Mouse (Mus musculus): Measurements from ENCODE around the gene Mroh2a. TPM values are rescaled to one million over a fixed set of nuclear protein-coding genes. Genes with fewer than 3 reads are reported as not detected.

The Mroh2a gene
- polyA plus RNA-seq, 1 experiment = 3.9 TPM

GRCm38 (mm10) chr1:88254793-88255465, 28.1 kb downstream of the Mroh2a start:
- H3K4me3 ChIP-seq (replicated peaks; ENCODE audit: control insufficient read depth, low read depth, low read length) = no peak overlapping the region
- H3K27ac ChIP-seq (ENCODE audit: control insufficient read depth, insufficient read depth, low read depth, low read length, poor library complexity) = no peak overlapping the region
- TF ChIP-seq CTCF (IDR thresholded peaks at IDR 0.05; ENCODE audit: control insufficient read depth, insufficient read depth, low read length) (no peak), POLR2A (IDR thresholded peaks at IDR 0.05; ENCODE audit: borderline replicate concordance, control insufficient read depth, low read depth, low read length) (no peak)
- peaks cover 9% of the 10 kb centered on the region for H3K4me1 ChIP-seq (ENCODE audit: control insufficient read depth, insufficient read depth, low read length)
- 77% methylated on average over 12 of the region's 12 CpGs for WGBS

- Histone ChIP-seq H3K4me1 (ENCODE audit: control insufficient read depth, insufficient read depth, low read length) (peaks cover 12% of the 10 kb centered on the region), H3K27ac (ENCODE audit: control insufficient read depth, insufficient read depth, low read depth, low read length, poor library complexity) (no peak overlapping the region), H3K4me3 (replicated peaks; ENCODE audit: control insufficient read depth, low read depth, low read length) (no peak overlapping the region)
- 55% methylated on average over 2 of the region's 2 CpGs for WGBS
- TF ChIP-seq CTCF (IDR thresholded peaks at IDR 0.05; ENCODE audit: control insufficient read depth, insufficient read depth, low read length) (no peak), POLR2A (IDR thresholded peaks at IDR 0.05; ENCODE audit: borderline replicate concordance, control insufficient read depth, low read depth, low read length) (no peak)
Observed at GRCm38 (mm10) chr1:88255466-88255857, 28.7 kb downstream of the Mroh2a start.

DNA sequence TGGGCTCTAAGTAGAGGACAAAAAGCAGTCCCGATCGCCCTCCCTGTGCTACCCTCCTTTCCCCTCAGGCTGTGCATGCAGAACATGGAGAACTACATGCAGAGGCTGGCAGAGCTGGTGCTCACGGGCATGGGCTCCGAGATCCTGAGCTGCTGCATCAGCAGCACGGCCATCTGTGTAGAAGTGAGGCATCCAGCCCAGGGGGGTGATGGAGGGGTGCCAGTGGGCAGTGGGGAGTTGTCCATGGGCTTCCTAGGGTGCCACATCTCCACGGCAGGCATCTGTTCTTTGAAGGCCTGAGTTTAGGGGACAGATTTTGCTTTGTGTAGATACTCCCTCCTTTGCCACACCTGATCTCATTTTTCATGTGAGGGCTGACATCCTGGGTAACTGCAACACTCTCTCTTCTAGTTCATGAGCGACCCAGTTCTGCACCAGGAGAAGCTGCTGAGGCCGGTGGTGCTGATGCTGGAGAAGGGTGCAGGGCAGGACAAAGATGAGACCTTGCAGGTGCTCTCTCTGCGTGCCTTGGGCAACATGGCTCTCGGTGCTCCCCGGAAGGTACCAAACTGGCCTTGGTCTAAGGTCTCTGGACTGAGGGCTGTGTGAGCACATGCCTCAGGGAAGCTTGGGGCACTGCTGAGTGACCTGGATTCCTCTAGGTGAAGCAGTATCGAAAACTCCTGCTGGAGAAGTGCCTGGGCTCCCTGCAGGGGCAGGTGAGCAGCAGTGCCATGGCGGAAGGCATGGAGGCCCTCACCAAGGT, 29.4 kb downstream of the Mroh2a start:
- Histone ChIP-seq H3K4me3 (replicated peaks; ENCODE audit: control insufficient read depth, low read depth, low read length) (no peak overlapping the region), H3K4me1 (ENCODE audit: control insufficient read depth, insufficient read depth, low read length) (peaks cover 16% of the 10 kb centered on the region), H3K27ac (ENCODE audit: control insufficient read depth, insufficient read depth, low read depth, low read length, poor library complexity) (no peak overlapping the region)
- no peak for TF ChIP-seq CTCF (IDR thresholded peaks at IDR 0.05; ENCODE audit: control insufficient read depth, insufficient read depth, low read length)
- no peak for TF ChIP-seq POLR2A (IDR thresholded peaks at IDR 0.05; ENCODE audit: borderline replicate concordance, control insufficient read depth, low read depth, low read length)
- 76% methylated on average over 13 of the region's 13 CpGs for WGBS

DNA sequence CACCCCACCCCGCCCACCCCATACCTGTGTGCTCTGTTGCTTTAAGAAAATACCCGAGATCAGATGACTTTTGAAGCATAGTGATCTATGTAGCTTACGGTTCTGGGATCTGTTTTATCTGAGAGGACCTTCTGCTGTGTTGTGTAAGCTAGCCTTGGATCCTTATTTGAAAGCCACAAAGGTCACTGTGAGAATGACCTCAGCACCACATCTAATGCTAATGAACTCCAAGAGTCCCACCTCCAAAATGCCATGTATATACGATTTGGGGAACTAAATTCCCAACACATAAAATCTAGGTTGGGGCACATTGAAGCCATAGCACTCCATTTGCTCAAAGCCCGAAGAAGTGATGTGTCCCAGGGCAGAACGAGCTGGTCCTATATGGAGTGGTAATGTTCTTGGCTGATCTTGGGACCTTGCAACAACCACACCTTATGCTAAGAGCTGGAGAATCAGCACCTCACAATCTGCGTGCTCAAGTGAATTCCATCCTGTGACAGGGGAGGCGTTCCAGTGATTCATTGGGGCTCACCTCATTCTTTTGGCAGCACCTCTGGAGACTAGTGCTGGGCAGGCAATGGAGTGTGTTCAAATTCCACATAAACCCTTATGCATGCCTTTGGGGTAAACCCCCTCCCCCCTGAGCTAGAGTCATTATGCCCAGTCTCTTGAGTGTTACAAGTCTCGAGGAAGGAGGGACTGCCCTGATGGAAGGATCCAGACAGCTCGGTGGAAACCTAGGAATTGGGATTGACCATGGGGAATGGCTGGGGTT, 30.3 kb downstream of the Mroh2a start:
- Histone ChIP-seq H3K4me3 (replicated peaks; ENCODE audit: control insufficient read depth, low read depth, low read length) (no peak overlapping the region), H3K27ac (ENCODE audit: control insufficient read depth, insufficient read depth, low read depth, low read length, poor library complexity) (no peak overlapping the region), H3K4me1 (ENCODE audit: control insufficient read depth, insufficient read depth, low read length) (peaks cover 19% of the 10 kb centered on the region)
- 71% methylated on average over 10 of the region's 10 CpGs for WGBS
- TF ChIP-seq CTCF (IDR thresholded peaks at IDR 0.05; ENCODE audit: control insufficient read depth, insufficient read depth, low read length) (no peak), POLR2A (IDR thresholded peaks at IDR 0.05; ENCODE audit: borderline replicate concordance, control insufficient read depth, low read depth, low read length) (no peak)

DNA sequence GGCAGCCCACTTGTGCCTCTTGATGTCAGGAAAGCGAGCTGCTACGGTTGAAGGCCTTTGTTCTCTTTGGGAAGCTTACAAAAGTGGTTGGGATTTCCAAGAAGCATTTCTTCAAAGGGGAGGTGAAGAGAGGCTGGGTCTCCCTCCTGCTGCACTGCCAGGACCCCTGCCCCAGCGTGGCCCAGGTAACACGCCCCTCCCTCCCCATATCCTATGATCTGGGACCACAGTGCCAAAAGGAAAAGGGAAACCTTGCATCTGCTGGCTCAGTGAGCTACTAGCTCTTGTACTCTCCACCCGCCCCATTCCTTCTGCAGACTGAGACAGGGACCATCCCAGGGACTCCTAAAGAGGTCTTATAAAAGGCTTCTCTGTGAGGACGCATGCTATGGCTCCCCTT, 30.9 kb downstream of the Mroh2a start:
- TF ChIP-seq POLR2A (IDR thresholded peaks at IDR 0.05; ENCODE audit: borderline replicate concordance, control insufficient read depth, low read depth, low read length) = no peak
- no peak for TF ChIP-seq CTCF (IDR thresholded peaks at IDR 0.05; ENCODE audit: control insufficient read depth, insufficient read depth, low read length)
- WGBS = 74% methylated on average over 6 of the region's 6 CpGs
- peaks cover 19% of the 10 kb centered on the region for H3K4me1 ChIP-seq (ENCODE audit: control insufficient read depth, insufficient read depth, low read length)
- no peak overlapping the region for H3K27ac ChIP-seq (ENCODE audit: control insufficient read depth, insufficient read depth, low read depth, low read length, poor library complexity)
- no peak overlapping the region for H3K4me3 ChIP-seq (replicated peaks; ENCODE audit: control insufficient read depth, low read depth, low read length)

DNA sequence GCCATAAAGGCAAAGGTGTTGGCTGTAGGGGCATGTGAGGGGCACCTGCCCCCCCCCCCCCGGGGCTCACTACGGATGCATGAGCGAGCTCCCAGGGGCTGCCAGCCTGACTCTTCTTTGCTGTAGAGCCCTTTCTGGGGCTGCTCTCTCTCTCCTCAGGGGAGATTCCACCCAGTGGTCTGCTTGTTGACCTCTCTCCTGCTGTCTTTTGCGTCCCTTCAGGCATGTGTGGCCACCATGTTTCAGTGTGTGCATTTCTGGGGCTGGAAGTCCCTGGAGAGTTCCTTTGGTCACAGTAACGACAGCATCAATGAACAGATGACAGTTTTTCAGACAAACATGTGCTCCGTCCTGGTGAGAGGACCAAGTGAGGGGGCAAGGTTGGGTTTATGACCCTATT, 31.6 kb downstream of the Mroh2a start:
- no peak overlapping the region for H3K4me3 ChIP-seq (replicated peaks; ENCODE audit: control insufficient read depth, low read depth, low read length)
- H3K27ac ChIP-seq (ENCODE audit: control insufficient read depth, insufficient read depth, low read depth, low read length, poor library complexity) = no peak overlapping the region
- H3K4me1 ChIP-seq (ENCODE audit: control insufficient read depth, insufficient read depth, low read length) = peaks cover 19% of the 10 kb centered on the region
- WGBS = 63% methylated on average over 6 of the region's 6 CpGs
- TF ChIP-seq POLR2A (IDR thresholded peaks at IDR 0.05; ENCODE audit: borderline replicate concordance, control insufficient read depth, low read depth, low read length) (no peak), CTCF (IDR thresholded peaks at IDR 0.05; ENCODE audit: control insufficient read depth, insufficient read depth, low read length) (no peak)

DNA sequence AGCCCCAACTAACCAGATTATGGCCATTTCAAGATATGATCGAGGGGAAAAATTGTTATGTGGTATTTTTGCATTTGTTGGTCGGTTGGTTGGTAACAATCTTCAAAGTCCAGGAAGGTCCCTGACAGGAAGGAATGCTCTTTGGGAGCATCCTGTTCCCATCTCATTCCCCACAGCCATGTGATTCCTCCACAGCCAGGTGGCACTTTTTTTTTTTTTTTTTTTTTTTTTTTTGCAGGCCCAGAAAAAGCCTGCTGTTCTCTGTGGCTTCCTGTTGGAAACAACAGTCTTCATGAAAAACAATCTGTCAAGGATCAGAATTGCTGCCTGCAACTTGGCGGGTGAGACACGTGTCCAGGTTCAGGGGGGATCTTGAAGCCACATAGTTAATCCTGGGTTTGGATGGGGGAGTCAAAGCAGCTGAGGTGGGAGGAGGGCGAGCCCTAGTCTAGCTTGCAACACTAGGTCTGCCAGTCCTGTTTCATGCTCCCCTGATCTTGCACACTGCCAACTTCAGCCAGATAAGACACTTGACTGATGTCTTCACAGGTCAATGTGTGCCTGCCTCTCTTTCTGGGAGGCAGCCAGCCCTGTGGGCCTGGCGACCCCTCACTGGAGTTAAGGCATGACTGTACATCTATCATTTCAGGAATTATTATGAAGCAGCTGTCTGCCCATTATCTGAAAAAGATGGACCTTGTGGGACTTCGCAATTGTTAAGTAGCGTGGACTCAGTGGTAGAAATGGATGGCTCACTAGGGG, 32.3 kb downstream of the Mroh2a start:
- Histone ChIP-seq H3K27ac (ENCODE audit: control insufficient read depth, insufficient read depth, low read depth, low read length, poor library complexity) (peak overlapping the region; percentile 64), H3K4me3 (replicated peaks; ENCODE audit: control insufficient read depth, low read depth, low read length) (no peak overlapping the region), H3K4me1 (ENCODE audit: control insufficient read depth, insufficient read depth, low read length) (peaks cover 21% of the 10 kb centered on the region)
- WGBS = 40% methylated on average over 8 of the region's 8 CpGs
- TF ChIP-seq CTCF (IDR thresholded peaks at IDR 0.05; ENCODE audit: control insufficient read depth, insufficient read depth, low read length) = no peak
- no peak for TF ChIP-seq POLR2A (IDR thresholded peaks at IDR 0.05; ENCODE audit: borderline replicate concordance, control insufficient read depth, low read depth, low read length)
